Mouse (Mus musculus) adrenal gland, postnatal 14 days (tissue): Measurements from ENCODE around the gene Lrrfip2. TPM values are rescaled to one million over a fixed set of nuclear protein-coding genes. Genes with fewer than 3 reads are reported as not detected.

Source experiments
- DNase-seq: peaks from one replicate; pipeline ENCODE4 v3.0.0; 2021; ENCODE audit warnings: mixed read lengths
- long read RNA-seq, 2 experiments: library from polyadenylated mRNA; stranded (forward); transcript quantifications; one replicate each; pipeline ENCODE4 v2.0.0; 2021
- total RNA-seq: library from RNA; stranded (reverse); gene quantifications from 2 replicates; pipeline ENCODE4 v1.2.3, GENCODE M21; 2021

Lrrfip2 gene
- 48.5 and 54.5 TPM in 2 replicates for total RNA-seq
- long read RNA-seq, experiment 1, transcript Lrrfip2-202 (14 exons, 3,191 nt): minor isoform, 6 of 79 reads
- long read RNA-seq, experiment 1, transcript Lrrfip2-205 (15 exons, 1,839 nt): major isoform, 50 of 79 reads
- long read RNA-seq, experiment 1, partial matches to known transcripts: 6 of 79 reads
- long read RNA-seq, experiment 1, other reads (novel, unspliced or antisense): 15 of 79 reads
- long read RNA-seq, experiment 2, transcript Lrrfip2-205 (15 exons, 1,839 nt): major isoform, 34 of 48 reads
- long read RNA-seq, experiment 2, partial matches to known transcripts: 4 of 48 reads
- long read RNA-seq, experiment 2, other reads (novel, unspliced or antisense): 5 of 48 reads

DNA sequence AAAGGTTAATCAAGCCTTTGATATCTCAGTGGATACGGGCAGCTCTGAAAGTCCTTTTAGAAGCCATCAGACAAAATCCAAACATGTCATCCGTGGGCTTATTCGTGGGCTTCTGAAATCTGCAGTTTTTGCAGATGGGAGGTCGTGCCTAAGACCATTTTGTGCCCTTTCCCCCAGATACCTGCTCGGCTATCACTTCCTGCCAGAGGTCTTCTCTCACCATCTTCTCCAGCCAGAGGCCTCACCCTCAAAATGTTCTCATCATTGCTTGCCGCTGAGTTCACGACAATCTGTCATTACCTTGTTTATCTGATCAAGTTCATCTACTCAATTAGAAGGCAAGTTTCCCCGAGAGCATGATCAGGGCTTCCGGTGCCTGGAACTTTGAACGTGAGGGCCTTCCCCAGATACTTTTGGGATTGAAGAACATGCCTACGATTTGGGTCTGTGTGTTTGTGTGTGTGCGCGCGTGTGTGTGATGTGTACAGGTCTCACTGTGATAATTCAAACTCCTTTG is at the start of gene Lrrfip2:
Gene Lrrfip2 (plus strand): TSS at position 467 of the 517 bp plus-strand sequence.
- no peak for DNase-seq

DNA sequence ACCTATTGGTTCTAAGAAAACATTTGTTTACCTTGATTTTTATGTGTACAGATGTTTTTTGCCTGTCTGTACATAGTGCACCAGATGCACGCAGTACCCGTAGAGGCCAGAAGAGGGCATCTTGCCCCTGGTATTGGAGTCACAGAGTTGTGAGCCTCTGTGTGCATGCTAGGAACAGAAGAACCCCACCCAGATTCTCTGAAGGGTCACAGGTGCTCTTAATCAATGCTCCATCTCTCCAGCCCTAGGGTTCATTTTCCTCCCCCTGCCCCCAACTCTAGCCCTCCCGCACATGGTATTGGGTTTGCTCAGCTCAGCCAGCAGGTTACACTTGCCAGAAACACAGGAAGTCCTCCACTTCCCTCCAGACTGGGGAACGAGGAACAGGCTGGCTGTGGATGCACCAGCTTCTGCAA is 46.8 kb upstream of the Lrrfip2 start:
- peak; percentile 74 for DNase-seq

DNA sequence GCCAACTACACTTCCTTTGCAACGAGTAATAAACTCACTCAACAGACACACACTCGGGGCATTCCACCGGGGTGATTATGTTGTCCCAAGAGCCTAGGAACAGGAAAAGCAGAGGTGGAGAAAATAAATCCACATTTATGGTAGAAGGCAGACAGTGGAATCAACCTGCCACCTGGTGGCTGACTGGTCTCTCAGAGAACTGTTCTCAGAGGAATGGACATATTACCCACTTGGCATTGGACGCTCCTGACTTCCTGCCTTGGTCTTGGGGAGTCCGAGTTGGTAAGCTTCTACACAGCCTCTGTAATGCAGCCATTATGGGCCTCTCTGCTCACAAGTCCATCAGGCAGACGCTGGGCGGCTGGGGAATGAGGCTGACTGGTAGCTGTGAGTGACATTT is 45.2 kb upstream of the Lrrfip2 start:
- DNase-seq: peak; percentile 65

DNA sequence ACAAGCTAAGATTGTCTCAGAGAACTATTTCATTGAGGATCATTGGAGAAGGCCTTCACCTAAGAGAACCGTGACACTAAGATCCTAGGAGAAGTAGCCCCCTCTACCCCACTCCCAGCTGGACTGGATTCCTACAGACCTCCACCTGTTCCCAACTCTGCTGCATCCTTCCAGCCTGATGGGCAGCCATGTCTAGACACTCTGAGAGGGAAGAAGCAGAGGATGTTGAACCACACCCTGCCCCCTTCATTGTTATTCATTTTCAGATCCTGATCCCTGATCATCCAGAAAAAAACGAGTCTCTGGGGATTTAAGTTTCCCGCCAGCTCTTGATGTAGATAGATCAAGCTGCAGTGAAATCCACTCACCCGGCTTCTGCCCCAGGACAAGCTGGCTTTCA is 44.4 kb upstream of the Lrrfip2 start:
- no peak for DNase-seq

DNA sequence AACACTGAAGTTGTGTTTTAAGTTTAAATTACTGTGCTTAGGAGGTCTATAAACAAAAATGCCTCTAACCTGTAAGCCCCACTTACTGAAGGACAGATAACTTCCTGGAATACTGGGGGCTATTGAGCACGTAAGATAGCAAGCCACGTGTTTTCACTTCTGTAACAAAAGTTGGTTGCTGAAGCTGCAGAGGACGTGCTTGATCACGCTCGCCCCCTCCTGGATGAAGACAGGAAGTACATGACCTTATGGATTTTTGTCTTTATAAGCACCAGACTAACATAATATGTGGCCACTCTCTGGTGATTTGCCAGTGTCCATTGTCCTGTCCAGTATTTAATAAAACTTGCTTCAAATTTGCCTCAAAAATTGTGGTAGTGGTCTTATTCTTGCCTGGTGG is 39.6 kb upstream of the Lrrfip2 start:
- no peak for DNase-seq

DNA sequence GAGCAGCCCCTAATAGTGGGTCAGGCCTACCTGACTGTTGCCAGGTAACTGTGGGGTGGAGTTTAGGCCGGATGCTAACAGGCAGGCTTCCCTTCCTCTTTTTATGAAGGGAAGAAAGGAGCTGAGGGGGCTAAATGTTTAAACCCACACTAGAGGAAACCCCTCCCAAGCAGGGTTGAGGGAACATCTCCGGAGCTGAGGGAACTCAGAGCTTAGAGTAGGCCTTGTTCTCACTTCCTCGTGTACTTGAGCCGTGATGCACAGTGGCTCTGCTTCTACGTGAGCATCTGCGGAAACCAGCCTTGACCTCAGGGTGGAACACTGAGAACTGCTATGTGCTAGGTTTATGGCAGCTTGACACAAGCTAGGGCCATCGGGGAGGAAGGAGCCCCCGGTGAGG is 36.6 kb upstream of the Lrrfip2 start:
- no peak for DNase-seq

DNA sequence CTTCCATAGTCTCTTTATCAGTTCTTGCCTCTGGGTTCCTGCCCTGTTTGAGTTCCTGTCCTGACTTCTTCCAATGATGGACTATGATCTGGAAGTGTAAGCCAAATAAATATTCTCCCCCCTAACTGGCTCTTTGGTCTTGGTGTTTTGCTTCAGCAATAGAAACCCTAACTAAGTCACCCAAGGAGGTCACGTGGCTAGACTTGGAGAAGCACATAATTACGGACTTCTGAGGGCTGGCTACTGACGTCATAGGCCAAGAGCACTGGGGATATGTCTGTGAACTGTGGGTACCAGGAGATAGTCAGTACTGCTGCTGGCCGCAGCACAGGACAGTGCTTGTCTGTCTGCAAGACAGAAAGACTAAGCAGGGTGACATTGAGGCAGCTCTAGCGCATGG is 35.6 kb upstream of the Lrrfip2 start:
- DNase-seq: no peak

DNA sequence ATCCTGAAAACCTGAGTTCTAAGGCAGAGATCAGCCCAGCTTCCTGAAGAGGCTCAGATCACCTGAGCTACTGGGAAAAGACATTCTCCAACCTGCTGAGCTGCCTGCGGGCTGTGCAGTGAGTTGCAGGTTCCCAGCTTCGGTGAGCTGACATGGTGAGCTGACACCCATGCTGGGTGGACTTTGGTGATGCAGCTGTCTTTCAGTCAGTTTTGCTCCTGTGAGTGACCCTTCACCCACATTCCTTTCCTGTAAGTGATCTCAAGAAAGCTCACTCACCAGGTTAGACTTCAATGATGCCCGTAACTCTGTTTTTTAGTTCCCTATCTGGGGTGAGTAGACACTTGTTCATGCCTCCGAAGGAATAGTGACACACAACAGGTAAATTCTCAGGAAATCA is 32.1 kb upstream of the Lrrfip2 start:
- DNase-seq: no peak

DNA sequence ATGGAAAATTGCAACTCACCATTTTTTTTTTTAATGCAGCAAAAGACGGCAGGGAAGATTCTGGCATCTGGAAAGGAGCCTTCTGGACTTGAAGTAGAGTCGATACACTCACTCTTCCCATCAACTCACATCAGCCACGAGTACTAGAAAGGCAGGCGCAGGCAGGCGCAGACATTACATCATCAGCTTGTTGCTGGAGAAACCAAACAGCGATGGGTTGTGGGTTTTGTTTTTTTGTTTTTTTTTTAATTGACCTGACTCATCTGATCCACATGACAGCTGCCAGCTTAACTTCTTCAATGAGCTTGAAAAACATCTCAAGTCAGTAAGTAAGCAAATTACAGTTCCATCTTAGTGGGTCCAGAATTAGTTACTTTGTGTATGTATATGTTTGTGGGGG is 31.3 kb upstream of the Lrrfip2 start:
- no peak for DNase-seq

DNA sequence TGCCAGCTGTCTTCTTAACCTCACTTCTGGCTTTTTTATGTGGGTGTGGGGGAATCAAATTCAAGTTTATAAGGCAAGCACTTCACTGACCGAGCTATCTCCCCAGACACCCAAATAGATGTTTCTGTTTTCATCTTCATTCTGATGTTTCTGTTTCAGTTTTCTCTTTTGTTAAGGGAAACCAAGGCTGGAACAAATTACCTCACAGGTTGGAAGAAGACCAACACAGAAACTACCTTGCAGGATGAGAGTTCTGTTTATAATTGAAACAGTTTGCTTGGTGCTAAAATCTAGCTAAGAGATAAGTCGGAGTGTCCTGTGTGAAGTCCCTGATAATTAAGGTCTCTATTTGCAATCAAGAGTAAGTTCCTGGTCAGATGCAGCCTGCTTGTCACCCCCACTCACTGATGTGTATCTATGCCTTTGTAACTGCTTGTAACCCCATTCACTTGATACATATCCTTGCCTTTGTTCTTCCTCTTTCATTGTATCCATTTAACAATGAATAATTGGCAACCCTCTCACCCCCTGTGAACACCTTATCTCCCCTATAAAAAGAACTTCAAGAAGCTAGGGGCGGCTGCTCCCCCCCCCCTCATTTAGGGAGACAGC is 30.3 kb upstream of the Lrrfip2 start:
- no peak for DNase-seq

DNA sequence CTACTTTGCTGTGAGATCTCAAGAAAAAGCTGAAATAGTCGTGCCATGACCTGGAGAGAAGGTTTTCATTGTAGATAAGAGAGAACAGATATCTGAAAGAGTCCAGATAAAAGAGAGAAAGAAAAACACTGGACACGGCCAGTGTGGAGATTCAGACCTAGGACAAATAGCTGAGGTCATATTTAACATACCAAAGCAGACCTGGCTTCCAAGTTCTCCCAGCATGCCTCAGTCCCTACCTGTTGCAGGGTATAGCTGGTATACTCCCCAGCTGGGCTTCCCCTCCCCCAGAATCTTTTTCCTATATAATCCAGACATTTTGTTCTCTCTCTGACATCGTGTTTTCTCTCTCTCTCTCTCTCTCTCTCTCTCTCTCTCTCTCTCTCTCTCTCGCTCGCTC is 29.4 kb upstream of the Lrrfip2 start:
- DNase-seq: no peak

DNA sequence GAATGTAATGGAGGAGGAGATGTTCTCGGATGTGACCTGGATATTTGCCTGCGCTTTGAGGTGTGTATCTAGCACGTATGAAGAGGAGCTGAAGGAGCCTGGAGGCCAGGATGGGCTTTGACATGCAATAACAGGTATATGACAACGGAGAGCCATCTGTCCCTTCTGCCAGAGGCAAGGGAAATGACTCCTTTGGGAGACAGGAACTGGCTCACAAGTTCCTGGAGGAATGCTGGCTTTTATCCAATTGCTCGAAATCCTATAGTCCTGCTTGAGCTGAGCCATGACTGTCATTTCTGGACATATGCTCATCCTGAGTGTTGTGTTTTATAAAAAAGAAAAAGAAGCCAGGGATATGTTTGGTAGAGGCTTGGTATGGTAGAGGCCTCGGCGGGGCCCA is 28.5 kb upstream of the Lrrfip2 start:
- no peak for DNase-seq

DNA sequence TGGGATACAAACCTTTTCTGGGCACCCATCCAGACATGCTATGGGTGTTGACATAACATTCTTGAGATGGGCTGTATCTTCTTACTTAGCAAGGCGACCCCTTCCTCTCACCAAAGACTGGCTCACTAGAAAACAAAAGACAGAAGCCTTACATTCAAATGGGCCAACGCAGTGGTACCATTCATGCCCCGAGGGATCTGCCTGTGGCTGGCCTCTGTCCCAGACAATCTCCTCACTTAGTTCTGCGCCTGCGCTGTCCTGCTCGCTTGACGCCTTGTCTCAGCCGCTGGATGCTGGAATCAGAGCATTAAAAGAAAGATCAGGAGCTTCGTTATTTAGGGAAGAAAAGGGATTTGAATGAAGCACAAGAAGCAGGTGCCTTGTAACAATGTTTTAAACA is 24.7 kb upstream of the Lrrfip2 start:
- DNase-seq: peak; percentile 42

DNA sequence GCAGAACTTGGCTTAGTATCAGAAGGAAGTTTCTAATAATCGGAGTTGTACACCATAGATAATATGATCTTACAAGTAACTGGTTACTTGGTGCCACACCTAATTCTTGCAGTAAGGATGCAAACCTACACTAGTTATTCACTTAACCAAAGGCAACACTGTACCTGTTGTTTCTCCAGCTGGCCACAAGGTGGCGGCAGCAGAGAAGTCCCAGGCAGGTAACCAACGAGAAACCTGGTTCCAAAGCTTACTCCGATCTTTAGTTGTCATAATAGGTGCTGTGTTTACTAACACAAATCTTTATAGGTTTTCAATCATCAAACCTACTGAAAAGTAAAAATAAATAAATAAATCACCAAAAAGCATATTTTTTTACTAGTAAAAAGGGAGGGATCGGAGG is 24.3 kb upstream of the Lrrfip2 start:
- peak; percentile 76 for DNase-seq

DNA sequence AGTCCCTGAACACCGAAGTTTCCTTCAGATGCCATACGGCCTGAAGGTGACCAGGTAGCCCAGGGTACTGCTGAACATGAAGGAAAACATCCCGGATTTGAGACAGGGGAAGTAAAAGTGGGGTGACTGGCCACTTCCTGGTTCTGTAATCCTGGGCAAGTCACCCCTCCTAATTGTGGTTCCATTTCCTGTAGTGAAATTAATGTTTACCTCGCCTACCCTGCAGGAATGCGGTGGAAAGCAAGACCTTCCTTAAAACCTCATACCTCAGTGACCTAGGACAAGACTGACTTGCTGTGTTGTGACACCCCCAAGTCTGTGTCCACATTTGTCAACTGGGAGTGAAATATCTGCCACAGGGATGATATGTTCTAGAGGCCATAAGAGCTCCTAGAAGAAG is 22.8 kb upstream of the Lrrfip2 start:
- DNase-seq: no peak

DNA sequence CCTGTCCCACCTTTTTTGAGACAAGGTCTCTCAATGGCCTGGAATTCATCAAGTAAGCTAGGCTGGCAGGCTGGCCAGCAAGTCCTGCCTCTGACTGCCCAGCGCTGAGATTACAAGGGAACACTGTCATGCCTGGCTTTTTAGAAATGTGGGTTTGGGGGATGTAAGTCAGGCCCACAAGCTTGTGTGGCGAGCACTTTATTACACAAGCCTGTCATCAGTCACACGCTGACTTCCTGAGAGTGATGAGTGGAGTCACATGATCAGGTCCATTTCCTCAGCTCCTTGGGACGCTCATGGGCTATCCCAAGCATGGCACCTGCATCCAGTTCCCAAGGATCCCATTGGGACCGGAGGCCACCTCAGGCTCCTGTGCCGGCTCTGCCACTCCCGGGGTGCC is 21.7 kb upstream of the Lrrfip2 start:
- DNase-seq: no peak

DNA sequence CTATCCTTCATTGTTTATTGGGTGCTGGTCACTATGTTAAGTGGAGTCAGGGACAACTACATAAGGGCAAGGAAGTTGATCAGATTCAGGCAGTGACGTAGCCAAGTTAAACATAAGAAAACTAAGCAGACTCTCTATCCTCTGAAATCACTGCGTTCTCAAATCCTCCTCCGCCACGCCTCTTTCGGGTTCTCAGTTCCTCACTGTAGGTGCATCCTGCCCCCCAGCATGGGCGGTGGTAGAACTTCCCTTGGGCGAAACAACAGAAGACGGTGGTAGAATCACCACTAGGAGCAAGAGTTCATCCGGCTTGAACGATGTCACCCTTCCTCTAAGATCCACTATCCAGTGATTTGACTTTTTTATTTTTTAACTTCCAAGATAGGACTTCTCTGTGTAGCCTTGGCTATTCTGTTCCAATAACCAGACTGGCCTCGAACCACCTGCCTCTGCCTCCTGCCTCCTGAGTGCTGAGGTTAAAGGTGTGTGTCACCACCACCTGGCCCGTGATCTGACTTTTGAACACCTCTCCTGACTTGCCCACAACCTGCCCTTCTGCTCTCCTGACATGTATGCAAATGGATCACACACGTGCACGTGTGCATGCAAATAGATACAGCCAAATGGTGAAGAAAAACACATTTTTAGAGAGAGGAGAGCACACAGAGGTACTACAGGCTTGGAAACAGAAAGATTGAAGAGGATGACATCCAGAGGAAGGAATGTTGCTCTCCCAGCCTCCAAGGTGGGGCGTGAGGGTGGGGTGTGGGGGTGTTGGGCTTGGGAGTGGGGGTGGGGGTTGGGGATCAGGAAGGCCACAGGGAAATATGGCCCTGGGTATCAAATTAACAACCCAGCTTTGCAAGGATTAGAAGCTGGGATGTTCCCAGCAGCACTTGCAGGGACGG is 20.7 kb upstream of the Lrrfip2 start:
- no peak for DNase-seq

DNA sequence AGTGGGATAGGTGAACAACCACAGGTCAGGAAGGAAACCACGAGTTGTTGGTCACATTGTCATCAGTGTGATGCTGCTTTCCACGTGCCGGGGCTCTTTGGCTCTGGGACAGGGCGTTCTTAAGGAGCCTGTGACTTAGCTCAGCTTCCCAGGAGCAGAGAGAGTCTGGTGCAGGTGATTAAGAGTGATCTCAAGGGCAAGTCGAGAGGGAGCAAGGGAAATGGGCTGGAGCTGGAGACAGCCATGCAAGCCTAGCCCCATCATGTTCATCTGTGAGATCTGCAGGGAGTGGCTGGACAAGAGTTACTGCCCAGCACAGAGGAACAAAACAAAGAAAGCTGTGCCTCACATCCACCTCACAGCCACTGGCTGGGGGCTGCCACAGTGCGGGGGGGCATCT is 19.8 kb upstream of the Lrrfip2 start:
- DNase-seq: no peak

DNA sequence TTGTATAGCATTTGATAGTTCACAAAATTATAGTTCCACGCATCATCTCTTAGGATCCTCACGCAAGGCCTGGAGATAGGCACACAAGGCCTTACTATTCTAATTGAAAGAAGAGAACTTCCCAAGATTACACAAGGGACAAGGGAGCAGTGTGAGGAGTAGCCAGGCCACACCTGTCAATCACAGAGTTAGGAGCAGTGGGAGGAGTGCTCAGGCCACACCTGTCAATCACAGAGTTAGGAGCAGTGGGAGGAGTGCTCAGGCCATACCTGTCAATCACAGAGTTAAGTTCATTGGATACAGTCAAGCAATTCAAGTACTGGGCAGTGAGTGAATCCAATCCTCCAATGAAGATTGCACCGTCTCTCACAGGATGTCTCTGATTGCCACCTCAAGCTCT is 17.0 kb upstream of the Lrrfip2 start:
- DNase-seq: no peak

DNA sequence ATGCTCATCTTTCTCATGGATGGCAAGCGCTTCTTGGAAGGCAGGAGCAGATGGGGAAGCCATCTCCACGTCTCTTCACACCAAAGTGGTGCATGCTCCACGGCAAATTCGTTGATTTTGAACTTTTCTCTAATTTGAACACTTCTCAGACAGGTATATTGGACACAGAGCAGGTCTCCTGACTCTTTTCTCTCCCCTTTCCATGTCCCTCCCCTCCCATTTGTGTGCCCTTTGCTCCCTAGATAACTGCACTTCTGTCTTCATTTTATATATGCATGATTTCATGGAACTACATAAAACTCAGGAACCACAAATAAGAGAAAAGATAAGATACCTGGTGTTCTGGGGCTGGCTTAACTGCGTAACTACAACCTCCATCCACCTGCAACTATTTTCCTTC is 14.1 kb upstream of the Lrrfip2 start:
- no peak for DNase-seq

DNA sequence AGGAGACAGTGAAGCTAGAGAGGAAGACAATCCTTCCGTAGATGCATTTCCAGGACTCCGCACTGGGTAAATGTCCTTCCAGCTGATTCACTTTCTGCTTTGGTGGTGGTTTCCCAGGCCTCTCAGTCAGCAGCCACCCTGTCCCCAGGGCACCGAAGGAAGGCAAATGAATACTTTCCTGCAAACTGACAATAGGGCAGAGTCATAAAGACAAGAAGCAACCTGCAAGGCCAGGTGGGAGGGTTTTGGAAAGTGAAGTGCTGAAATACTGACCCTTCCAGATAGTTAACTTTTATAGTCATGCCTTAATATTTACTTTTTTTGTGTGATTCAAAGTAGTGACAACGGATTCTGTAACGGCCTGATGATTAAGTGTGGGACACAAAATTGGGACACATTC is 13.5 kb upstream of the Lrrfip2 start:
- DNase-seq: no peak

DNA sequence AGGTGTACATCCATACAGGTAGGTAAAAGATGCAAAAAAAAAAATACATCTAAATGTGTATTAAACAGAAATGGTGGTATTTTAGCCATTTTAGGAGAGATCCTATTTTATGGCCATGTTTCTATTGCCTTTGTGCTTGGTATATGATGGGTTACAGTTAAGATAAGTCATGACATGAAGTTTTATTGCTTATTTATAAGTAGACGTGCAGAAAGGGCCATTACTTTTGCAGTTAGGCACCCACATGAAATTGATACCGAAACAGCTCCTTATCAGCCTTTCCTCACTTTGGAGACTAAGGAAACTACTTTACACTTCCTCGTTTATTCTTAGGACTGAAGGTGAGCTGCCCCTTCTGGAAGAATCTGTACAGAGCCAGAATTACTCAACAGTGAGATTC is 9.5 kb upstream of the Lrrfip2 start:
- DNase-seq: no peak

DNA sequence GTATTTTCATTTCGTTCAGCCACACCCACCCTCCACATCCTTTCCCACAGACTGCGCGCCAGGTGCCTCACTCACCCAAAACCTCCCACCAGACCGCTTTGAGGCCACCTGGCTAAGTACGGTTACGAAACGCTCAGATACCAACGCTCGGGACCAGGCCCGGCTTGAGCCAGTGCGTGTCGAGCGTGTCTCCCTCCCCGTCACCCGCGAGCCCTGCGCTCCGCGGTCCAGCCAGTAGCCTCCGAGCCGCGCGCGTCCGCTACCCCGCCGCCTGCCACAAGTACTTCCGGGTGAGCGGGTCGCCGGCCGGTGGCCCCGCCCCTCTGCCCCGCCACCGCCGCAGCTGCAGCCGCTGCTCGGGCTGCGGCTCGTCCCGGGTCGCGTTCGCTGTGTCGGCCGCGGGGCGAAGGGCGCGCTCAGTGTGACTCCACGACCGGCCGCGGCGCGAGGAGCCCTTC is 431 bp downstream of the Lrrfip2 start:
- peak; percentile 95 for DNase-seq
